Mouse (Mus musculus) fat pad, adult 2 months (tissue): ENCODE results near the gene Rab11fip4.

Experiments
- DNase-seq: peaks from one replicate; pipeline ENCODE4 v3.0.0-alpha.2; 2011; ENCODE audit warnings: low read depth, low spot score; ENCODE audit errors: extremely low read depth

Gene Rab11fip4

DNA sequence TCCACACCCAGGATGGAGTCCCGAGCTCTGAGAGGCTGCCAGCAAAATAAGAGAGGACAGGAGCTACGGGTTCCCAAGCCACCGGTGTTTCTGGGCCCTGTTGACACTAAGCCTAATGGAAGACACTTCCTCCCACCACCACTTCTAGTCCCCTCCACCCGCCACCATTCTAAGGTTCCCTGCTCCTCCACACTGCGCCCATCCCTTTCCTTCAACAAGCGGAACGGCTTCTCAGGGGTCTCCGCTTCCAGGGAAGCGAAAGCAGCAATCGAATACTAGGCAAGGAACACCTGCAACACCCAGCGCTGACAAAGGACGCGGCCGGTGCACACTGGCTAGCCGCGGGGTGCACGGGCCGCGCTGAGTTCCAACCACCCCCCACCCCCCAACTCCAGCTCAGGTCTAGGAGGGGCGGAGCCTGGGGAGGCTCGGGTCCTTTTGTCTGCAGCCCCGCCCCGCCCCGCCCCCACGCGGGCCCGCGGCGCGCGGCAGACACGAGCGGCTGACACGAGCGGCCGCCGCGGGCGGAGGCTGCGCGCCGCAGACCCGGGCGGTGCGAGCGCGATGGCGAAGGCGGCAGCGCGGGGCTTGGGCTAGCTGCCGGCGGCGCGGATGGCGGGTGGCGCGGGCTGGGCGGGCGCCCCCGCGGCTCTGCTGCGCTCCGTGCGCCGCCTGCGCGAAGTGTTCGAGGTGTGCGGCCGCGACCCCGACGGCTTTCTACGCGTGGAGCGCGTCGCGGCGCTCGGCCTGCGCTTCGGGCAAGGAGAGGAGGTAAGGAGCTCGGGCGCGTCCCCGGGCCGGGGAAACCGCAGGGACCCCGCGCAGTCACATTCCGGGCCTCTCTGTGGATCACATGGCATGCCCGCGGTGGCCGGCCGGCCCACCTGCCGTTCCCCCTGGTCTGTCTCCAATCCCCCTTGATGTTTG lies at the start of gene Rab11fip4:
Rab11fip4 (plus strand) TSS at position 549 of the 927 bp plus-strand sequence.
- no peak for DNase-seq

- no peak for DNase-seq
Observed at GRCm38 (mm10) chr11:79552622-79553021, 38.4 kb upstream of the Rab11fip4 start.

DNA sequence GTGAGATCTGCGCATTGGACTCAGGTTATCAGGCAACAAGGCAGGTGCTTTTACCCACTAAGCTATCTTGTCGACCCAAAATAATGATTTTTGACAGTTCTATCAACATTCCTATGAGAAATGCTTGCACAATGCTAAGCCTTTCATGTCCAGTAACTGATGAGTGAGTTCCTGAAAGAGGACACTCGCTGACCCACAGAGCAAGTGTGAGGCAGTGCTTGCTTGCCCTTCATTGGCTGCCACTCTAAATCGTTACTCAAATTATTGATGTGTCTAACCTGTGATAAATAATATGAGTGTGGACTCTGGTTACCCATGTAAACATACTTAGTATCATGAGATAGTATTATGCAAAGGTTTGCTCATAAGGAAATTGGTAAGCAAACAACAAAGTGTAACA lies 30.5 kb upstream of the Rab11fip4 start:
- DNase-seq = no peak

DNA sequence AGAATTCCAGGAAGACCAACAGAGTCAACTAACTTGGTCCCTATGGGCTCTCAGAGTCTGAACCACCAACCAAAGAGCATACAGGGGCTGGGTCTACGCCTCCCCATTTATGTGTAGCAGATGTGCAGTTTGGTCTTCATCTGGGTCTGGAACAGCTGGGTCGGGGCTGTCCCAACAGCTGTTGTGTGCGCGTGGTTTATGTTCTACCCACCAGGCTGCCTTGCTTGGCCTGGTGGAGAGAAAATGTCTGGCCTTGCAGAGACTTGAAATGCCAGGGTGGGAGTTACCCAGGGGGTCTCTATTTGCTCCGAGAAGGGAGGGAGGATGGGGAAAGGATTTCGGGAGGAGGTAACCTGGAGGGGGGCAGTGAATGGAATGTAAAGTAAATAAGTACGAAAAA lies 27.5 kb upstream of the Rab11fip4 start:
- DNase-seq = no peak

GRCm38 (mm10) chr11:79566947-79567346 lies 24.1 kb upstream of the Rab11fip4 start:
- no peak for DNase-seq

DNA sequence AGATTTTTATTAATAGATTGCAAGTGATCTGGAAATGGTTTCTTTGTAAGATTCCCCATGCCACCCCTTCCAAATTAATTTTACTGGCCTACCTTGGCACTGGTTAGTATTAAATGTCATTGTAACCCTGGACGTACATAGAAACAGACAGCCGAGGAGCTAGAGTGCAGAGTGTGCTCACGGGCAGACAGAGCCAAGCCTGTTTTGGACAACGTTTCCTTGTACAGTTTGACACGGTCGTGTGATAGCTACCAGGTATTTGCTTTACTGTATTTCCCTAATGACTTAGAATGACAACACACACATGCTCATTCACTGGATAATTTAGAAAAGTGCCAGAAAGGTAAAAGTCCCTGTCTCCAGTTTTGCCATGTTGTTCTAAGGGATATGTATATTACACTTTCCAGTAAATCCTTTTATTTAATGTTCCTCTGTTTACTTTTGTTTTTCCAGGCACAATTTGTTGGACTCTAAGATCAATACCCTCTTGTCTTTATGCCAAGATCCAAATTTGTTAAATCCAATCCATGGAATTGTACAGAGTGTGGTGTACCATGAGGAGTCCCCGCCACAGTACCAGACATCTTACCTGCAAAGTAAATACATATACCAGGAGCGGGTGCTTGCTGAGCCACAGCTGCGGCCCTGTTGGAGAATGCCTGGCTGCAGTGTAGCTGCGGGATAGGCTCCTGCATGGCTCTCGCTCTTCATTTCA lies 22.7 kb upstream of the Rab11fip4 start:
- no peak for DNase-seq

- no peak for DNase-seq
Observed at GRCm38 (mm10) chr11:79570319-79570718, 20.7 kb upstream of the Rab11fip4 start.

- DNase-seq = no peak
Observed at GRCm38 (mm10) chr11:79573836-79574235, 17.2 kb upstream of the Rab11fip4 start.

- no peak for DNase-seq
Observed at GRCm38 (mm10) chr11:79575383-79576073, 15.5 kb upstream of the Rab11fip4 start.

DNA sequence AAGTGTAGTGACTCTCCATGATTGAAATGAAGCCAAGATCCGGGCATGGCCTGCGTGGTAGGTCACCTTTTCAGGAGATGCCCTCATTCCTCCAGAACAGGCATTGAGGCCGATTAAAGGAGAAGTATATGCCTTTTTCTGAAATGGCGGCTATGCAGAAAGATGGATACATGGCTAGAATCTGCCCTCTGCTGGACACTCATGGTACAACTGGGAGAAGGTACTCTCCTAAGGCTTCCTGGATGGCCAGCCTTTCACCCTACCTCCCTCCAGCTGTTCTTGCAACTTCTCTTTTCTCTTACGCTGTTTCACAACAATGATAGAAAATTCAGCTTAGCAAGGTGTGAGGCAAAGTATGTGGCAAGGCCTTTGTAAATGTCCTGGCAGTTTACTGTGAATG lies 13.3 kb upstream of the Rab11fip4 start:
- DNase-seq = peak; percentile 11

- DNase-seq = no peak
Observed at GRCm38 (mm10) chr11:79580660-79581059, 10.4 kb upstream of the Rab11fip4 start.

DNA sequence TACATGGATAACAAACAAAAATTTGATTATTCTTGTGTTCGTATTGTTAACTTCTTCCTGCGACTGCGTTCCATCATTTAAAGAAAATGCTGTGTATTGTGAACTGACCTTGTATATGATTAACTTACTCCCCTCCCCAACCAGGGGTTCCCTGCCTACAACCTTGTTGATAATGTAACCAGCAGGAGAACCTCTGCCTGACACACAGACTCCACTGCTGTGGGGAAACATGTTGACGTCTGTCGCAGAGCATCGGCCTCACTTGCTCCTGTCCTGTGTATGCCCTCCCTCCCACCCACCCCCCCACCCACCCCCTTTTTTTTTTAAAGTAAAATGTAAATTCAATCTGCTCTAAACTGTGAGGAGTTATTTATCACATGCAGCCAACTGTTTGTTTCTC lies 9.8 kb upstream of the Rab11fip4 start:
- no peak for DNase-seq

GRCm38 (mm10) chr11:79584191-79584590 lies 6.8 kb upstream of the Rab11fip4 start:
- no peak for DNase-seq

DNA sequence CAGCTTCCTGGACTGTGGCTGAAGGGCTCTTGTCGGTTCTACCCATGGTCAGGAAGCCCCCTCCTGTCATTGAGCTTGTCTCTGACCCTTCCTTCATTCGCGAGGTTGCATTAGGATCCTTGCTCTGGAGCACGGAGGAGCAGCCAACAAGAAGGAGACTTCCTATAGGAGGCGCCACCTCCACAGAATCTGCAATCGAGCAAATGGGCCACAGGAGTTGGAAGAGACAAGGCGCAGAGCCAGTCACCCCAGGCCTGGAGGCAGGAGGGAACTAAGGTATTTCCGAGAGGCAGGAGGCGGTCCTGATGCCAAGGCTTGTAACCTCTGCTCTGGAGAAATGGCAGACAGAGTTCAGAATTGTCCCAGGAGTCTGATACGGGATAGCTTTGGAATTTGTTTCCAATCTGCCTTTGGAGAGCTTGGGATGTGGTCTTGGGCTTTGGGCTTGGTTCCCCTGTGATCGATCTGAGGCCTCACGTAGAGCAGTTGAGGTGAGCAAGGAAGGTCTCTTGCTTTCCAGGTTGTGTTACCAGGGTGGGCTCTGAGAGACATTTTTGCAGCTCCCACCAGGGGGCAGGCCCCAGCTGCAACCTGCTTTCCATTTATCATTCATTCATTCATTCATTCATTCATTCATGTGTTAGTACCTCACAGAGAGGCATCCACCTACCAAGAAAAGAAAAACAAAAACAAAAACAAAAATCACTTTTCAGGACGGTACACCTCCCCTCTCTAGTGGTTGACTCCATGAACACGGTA lies 1.5 kb upstream of the Rab11fip4 start:
- DNase-seq = no peak

- no peak for DNase-seq
Observed at GRCm38 (mm10) chr11:79591591-79591975, 571 bp downstream of the Rab11fip4 start.

GRCm38 (mm10) chr11:79593495-79593894 lies 2.5 kb downstream of the Rab11fip4 start:
- DNase-seq = no peak

- DNase-seq = no peak
Observed at GRCm38 (mm10) chr11:79610454-79610853, 19.4 kb downstream of the Rab11fip4 start.

GRCm38 (mm10) chr11:79611011-79611666 lies 20.1 kb downstream of the Rab11fip4 start:
- DNase-seq = no peak

DNA sequence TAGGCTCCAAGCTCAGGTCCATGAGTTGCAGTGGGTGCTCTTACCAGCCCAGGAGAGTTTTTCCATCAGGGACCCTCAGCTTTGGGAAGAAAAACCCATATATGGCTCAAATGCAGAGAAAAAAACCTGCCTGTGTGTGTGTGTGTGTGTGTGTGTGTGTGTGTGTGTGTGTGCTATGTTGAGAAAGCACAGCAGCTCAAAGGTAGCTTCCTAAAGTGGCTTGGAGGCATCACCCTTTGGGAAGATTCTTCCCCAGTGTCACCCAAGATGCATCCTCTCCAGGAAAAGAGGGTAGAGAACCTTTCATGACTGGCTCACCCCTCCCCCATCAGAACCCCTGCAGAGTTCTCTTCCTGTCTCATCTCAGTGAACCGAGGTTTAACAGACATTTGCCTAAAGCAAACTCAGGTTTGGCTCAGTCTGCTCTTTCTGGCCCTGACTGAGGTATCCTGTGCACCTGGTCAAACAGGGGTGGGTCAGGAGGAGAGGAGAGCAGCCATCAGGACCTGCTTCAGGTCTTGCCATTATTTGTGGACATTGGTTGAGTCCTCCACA lies 21.1 kb downstream of the Rab11fip4 start:
- no peak for DNase-seq

DNA sequence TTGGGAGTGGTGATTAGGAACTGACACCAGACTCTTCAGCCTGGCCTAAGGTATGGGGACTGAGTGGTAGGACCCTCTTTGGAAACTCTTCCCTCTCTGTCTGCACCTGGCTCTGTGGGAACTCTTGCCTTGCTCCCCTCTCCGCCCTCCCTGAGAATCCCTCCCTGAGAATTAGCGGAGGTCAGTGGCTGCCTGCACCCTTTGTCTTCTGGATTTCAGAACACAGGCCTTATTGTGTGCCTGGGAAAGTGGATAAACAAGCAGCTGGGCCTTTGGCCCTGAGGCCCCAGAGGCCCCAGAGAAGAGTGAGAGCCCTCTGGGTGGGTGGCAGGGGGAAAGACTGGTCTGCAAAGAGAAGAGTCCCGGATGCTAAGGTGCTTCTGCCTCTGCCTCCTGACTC lies 22.1 kb downstream of the Rab11fip4 start:
- no peak for DNase-seq
